ENCODE assay signal across 1 mouse cellular context in the genomic region with DNA sequence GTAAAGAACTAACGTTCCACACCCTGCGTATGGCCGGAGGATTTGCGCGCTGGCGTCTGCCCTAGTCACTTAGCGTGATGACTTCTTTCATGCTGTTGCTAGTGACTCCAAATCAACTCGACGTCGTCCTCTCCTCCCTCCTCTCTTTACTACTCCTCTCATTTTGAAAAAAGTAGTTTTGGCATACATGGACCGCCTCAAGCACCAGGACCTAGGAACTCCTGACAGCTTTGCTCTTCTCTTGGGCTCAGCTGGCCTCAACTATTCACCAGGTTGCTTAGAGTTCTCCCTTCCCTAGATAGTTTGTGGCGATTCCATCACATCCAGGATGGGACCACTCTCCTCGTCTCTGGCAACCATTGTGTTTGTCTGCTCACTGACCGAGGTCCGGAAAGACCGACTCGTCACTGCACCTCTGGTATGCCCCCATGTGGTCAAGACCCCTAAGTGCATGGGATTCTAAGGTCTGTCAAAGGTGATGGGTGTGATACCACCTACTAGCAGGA.
TF ChIP-seq lines count a peak whose summit lies in the region.

No protein-coding gene starts in this region.

TF ChIP-seq in C2C12, 6 proteins besides CTCF, POLR2A, EP300 and RAD21:
- no peak for TF ChIP-seq MYOD1 (IDR thresholded peaks at IDR 0.05; ENCODE audit: control insufficient read depth, insufficient read length, low read depth)
- TF ChIP-seq FOSL1 (IDR thresholded peaks at IDR 0.05; ENCODE audit: insufficient read depth, low read length, poor library complexity, severe bottlenecking), result no peak
- no peak for TF ChIP-seq CEBPB (IDR thresholded peaks at IDR 0.05; ENCODE audit: low read depth)
- no peak for TF ChIP-seq MAX (IDR thresholded peaks at IDR 0.05)
- no peak for TF ChIP-seq MYOG (IDR thresholded peaks at IDR 0.05; ENCODE audit: control insufficient read depth, extremely low read depth, insufficient read length)
- TF ChIP-seq USF1 (IDR thresholded peaks at IDR 0.05; ENCODE audit: low read depth), result no peak
